Mouse (Mus musculus) adrenal gland, postnatal 36 days (tissue): Measurements from ENCODE around the gene Cpsf4. TPM values are rescaled to one million over a fixed set of nuclear protein-coding genes. Genes with fewer than 3 reads are reported as not detected.
"Not testable (repeated sequence)": the region's sequence is repeated elsewhere in the genome, so short reads cannot be mapped to it uniquely, and the experiment has no call there.

Source experiments
- DNase-seq, 2 experiments: peaks; one replicate each; pipeline ENCODE4 v3.0.0; 2021; ENCODE audit warnings: mixed read lengths in 1 of 2
- long read RNA-seq, 2 experiments: library from polyadenylated mRNA; stranded (forward); transcript quantifications; one replicate each; pipeline ENCODE4 v2.0.0; 2021; ENCODE audit warnings: borderline sequencing depth in 2 of 2
- total RNA-seq, 2 experiments: library from RNA; stranded (reverse); gene quantifications; 2 replicates each; pipeline ENCODE4 v1.2.3; 2021

The Cpsf4 gene
- total RNA-seq: 10 to 100 TPM; 19.0 to 19.3 TPM
- long read RNA-seq, experiment 1, transcript Cpsf4-205 (8 exons, 1,713 nt): minor isoform, 13 of 32 reads
- long read RNA-seq, experiment 1, transcript Cpsf4-207 (8 exons, 1,387 nt): major isoform, 15 of 32 reads
- long read RNA-seq, experiment 1, partial matches to known transcripts: 0 of 32 reads
- long read RNA-seq, experiment 1, other reads (novel, unspliced or antisense): 0 of 32 reads
- long read RNA-seq, experiment 2, transcript Cpsf4-207 (8 exons, 1,387 nt): major isoform, 10 of 18 reads
- long read RNA-seq, experiment 2, partial matches to known transcripts: 3 of 18 reads
- long read RNA-seq, experiment 2, other reads (novel, unspliced or antisense): 0 of 18 reads

- peak; percentile 98 to 99 for DNase-seq
These were observed at the start of gene Cpsf4, which contains the start of gene Ptcd1 for GRCm38 (mm10) chr5:145166536-145167305. TSS of gene Cpsf4 (plus strand) at chr5:145167213. TSS of gene Ptcd1 (minus strand) at chr5:145167108.

- peak in 1 of 2 experiments; percentile 40 for DNase-seq
These were observed 49.0 kb upstream of the Cpsf4 start for GRCm38 (mm10) chr5:145118005-145118404.

- no peak for DNase-seq
These were observed 48.6 kb upstream of the Cpsf4 start for GRCm38 (mm10) chr5:145118461-145118860.

GRCm38 (mm10) chr5:145119385-145119784 is 47.6 kb upstream of the Cpsf4 start:
- DNase-seq: no peak

- DNase-seq: no peak
These were observed 46.1 kb upstream of the Cpsf4 start for GRCm38 (mm10) chr5:145120921-145121320.

- DNase-seq: no peak
These were observed 43.6 kb upstream of the Cpsf4 start for GRCm38 (mm10) chr5:145123396-145123795.

GRCm38 (mm10) chr5:145126580-145126979 is 40.4 kb upstream of the Cpsf4 start:
- DNase-seq: no peak

- DNase-seq: peak; percentile 72 to 73
These were observed 37.9 kb upstream of the Cpsf4 start for GRCm38 (mm10) chr5:145129124-145129523.

- DNase-seq: not testable (repeated sequence)
These were observed 37.2 kb upstream of the Cpsf4 start for GRCm38 (mm10) chr5:145129773-145130172.

GRCm38 (mm10) chr5:145130191-145130590 is 36.8 kb upstream of the Cpsf4 start:
- DNase-seq: peak; percentile 45 to 51

GRCm38 (mm10) chr5:145130995-145131394 is 36.0 kb upstream of the Cpsf4 start:
- no peak for DNase-seq

GRCm38 (mm10) chr5:145133275-145133674 is 33.7 kb upstream of the Cpsf4 start:
- DNase-seq: not testable (repeated sequence)

- no peak for DNase-seq
These were observed 28.2 kb upstream of the Cpsf4 start for GRCm38 (mm10) chr5:145138836-145139235.

GRCm38 (mm10) chr5:145139571-145140519 is 27.2 kb upstream of the Cpsf4 start, which contains the start of the genes Pdap1 and Bud31:
TSS of gene Pdap1 (minus strand) at chr5:145140238.
TSS of gene Bud31 (plus strand) at chr5:145140362.
- DNase-seq: peak; percentile 96

GRCm38 (mm10) chr5:145140611-145141010 is 26.4 kb upstream of the Cpsf4 start:
- no peak for DNase-seq

GRCm38 (mm10) chr5:145147748-145148147 is 19.3 kb upstream of the Cpsf4 start:
- no peak for DNase-seq

GRCm38 (mm10) chr5:145149294-145149693 is 17.7 kb upstream of the Cpsf4 start:
- DNase-seq: no peak

- no peak for DNase-seq
These were observed 14.3 kb upstream of the Cpsf4 start for GRCm38 (mm10) chr5:145152690-145153089.

- DNase-seq: no peak
These were observed 5.7 kb upstream of the Cpsf4 start for GRCm38 (mm10) chr5:145161361-145161760.

- DNase-seq: peak; percentile 40 to 62
These were observed 2.3 kb upstream of the Cpsf4 start for GRCm38 (mm10) chr5:145164710-145165109.

- DNase-seq: peak; percentile 15 to 27
These were observed 1.8 kb upstream of the Cpsf4 start for GRCm38 (mm10) chr5:145165184-145165583.

- DNase-seq: peak in 1 of 2 experiments; percentile 21
These were observed 271 bp downstream of the Cpsf4 start for GRCm38 (mm10) chr5:145167306-145167661.
